Mouse (Mus musculus): ENCODE results near the gene Ankrd17. TPM values are rescaled to one million over a fixed set of nuclear protein-coding genes. Genes with fewer than 3 reads are reported as not detected.

Gene Ankrd17
- polyA plus RNA-seq, 2 experiments: 10.8 to 14.4 TPM

DNA sequence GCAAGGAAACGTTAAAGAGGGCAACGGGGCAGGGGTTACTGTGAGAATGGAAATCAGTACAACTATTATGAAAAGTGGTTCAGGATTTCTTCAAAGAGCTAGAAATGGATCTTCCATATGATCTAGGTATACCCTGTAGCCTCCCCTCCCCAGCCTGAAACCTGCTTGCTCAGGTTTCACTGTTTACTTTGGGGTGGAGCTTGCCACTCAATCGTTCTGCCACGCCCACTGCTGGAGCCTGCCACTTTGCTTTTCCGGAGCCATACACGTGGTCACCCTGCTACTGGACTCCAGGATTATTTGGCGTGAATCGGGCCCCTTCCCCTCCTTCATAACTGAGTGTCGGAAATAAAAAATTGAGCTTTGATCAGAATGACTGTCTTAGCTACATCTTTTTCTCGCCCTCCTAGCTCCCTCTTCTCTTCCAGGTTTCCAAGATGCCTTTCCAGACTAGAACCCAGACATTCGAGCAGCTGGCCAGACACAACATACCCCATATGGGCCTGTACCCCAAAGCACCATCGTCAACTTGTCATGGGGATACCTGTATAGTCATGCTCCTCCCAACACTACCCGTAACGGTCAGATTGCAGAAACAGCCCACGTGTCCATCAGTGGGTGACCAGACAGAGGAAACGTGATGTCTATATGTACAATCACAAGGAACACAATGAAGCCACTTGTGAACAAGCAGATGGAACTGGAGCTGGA lies 166.3 kb downstream of the Ankrd17 start:
- no peaks in the 10 kb centered on the region for H3K36me3 ChIP-seq (replicated peaks; ENCODE audit: control insufficient read depth, insufficient read depth, low read depth)
- no peak for ATAC-seq (ENCODE audit: insufficient read depth)
- H3K4me3 ChIP-seq (ENCODE audit: insufficient read depth in 1 of 2, low read depth in 2 of 2, low read length in 2 of 2): no peak overlapping the region
- no peak overlapping the region for H3K27ac ChIP-seq
- no peaks in the 10 kb centered on the region for H3K27me3 ChIP-seq (ENCODE audit: control insufficient read depth, insufficient read depth, low read length)
- no peak overlapping the region for H3K4me2 ChIP-seq (ENCODE audit: low read depth)
- no peak for DNase-seq (ENCODE audit: low read depth in 3 of 3, low spot score in 3 of 3)
- WGBS (ENCODE audit: insufficient replicate concordance): 41% methylated on average over 16 of the region's 16 CpGs
- H3K9ac ChIP-seq (replicated peaks): no peak overlapping the region
- H3K4me1 ChIP-seq (replicated peaks; ENCODE audit: control insufficient read depth in 2 of 2, insufficient read depth in 2 of 2, low read length in 1 of 2): no peaks in the 10 kb centered on the region; a peak in 1 of 4 replicates
- no peaks in the 10 kb centered on the region for H3K9me3 ChIP-seq (ENCODE audit: control insufficient read depth, low read length)
- TF ChIP-seq EP300 (IDR thresholded peaks at IDR 0.05; ENCODE audit: low read depth) (no peak), CTCF (IDR thresholded peaks at IDR 0.05; ENCODE audit: low read depth) (no peak)

DNA sequence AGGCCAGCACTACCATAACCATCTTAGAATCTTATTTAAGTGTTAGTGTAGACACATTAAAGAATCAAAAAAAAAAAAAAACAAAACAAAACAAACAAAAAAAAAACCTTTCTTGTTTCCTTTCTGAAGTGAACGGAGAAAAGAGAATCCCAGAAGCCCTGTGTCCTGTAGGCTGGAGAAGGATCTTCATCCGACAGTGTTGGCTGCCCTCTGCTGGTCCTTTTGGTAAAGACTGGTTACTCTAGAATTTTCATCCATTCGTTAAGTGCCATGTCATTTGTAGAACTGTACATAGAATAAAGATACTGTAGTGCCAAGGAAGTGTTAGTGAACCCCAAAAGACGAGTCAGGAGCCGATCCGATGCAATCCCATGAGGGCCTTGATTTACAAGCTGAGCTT lies 171.5 kb downstream of the Ankrd17 start:
- DNase-seq (ENCODE audit: low read depth in 3 of 3, low spot score in 3 of 3) (peak in 1 of 3 experiments; percentile 11), ATAC-seq (ENCODE audit: insufficient read depth) (no peak)
- no peak overlapping the region for H3K4me3 ChIP-seq (ENCODE audit: insufficient read depth in 1 of 2, low read depth in 2 of 2, low read length in 2 of 2)
- no peak overlapping the region for H3K4me2 ChIP-seq (ENCODE audit: low read depth)
- no peak overlapping the region for H3K27ac ChIP-seq
- H3K9me3 ChIP-seq (ENCODE audit: control insufficient read depth, low read length): no peaks in the 10 kb centered on the region
- 22% methylated on average over 6 of the region's 6 CpGs for WGBS (ENCODE audit: insufficient replicate concordance)
- no peak overlapping the region for H3K9ac ChIP-seq (replicated peaks)
- no peaks in the 10 kb centered on the region for H3K27me3 ChIP-seq (ENCODE audit: control insufficient read depth, insufficient read depth, low read length)
- H3K36me3 ChIP-seq (replicated peaks; ENCODE audit: control insufficient read depth, insufficient read depth, low read depth): no peaks in the 10 kb centered on the region
- H3K4me1 ChIP-seq (replicated peaks; ENCODE audit: control insufficient read depth in 2 of 2, insufficient read depth in 2 of 2, low read length in 1 of 2): no peaks in the 10 kb centered on the region
- no peak for TF ChIP-seq EP300 (IDR thresholded peaks at IDR 0.05; ENCODE audit: low read depth)
- peak; percentile 56 for TF ChIP-seq CTCF (IDR thresholded peaks at IDR 0.05; ENCODE audit: low read depth)

DNA sequence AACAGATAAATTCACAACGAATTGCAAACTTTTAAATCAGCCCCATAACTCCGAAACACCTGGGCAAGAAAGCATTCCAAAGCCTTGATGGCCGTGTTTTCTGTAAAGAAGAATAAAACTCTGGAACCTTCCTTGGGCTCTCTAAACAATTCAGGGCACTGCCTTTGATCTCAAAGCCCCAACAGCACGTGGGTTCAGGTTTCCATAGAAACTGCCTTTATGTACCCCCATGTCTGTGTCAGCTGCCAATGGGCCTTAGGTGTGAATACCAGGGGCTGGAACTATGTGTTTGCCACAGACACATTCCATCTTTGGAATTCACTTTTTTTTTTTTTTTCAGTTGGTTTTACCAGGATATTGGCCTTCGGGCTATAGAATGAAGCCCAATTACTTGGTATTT lies 183.6 kb downstream of the Ankrd17 start:
- ATAC-seq (ENCODE audit: insufficient read depth): no peak
- Histone ChIP-seq H3K9ac (replicated peaks) (no peak overlapping the region), H3K4me1 (replicated peaks; ENCODE audit: control insufficient read depth in 2 of 2, insufficient read depth in 2 of 2, low read length in 1 of 2) (no peaks in the 10 kb centered on the region), H3K9me3 (ENCODE audit: control insufficient read depth, low read length) (no peaks in the 10 kb centered on the region), H3K4me3 (ENCODE audit: insufficient read depth in 1 of 2, low read depth in 2 of 2, low read length in 2 of 2) (no peak overlapping the region), H3K27me3 (ENCODE audit: control insufficient read depth, insufficient read depth, low read length) (no peaks in the 10 kb centered on the region), H3K27ac (no peak overlapping the region), H3K4me2 (ENCODE audit: low read depth) (no peak overlapping the region), H3K36me3 (replicated peaks; ENCODE audit: control insufficient read depth, insufficient read depth, low read depth) (no peaks in the 10 kb centered on the region)
- TF ChIP-seq CTCF (IDR thresholded peaks at IDR 0.05; ENCODE audit: low read depth): no peak
- no peak for TF ChIP-seq EP300 (IDR thresholded peaks at IDR 0.05; ENCODE audit: low read depth)
- WGBS (ENCODE audit: insufficient replicate concordance): 48% methylated on average over 5 of the region's 5 CpGs
- DNase-seq (ENCODE audit: low read depth in 3 of 3, low spot score in 3 of 3): no peak

DNA sequence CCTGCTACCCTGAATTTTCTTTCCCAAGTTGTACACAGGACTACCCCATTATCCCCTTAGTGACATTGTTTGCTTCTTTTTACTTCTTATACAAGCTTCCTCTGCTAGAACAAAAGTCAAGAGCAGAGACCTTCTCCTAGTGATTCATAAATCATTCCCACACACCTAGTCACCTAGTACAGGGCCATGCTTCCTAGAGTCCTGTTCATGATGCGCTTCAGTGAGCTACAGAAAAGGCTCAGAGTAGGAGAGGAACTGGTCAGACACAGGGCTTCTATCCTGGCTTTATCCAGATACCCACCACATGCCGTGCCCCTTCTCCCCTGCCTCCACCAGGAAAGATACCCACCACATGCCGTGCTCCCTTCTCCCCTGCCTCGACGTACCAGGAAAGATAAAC lies 187.3 kb downstream of the Ankrd17 start:
- Histone ChIP-seq H3K27me3 (ENCODE audit: control insufficient read depth, insufficient read depth, low read length) (no peaks in the 10 kb centered on the region), H3K27ac (no peak overlapping the region), H3K4me3 (ENCODE audit: insufficient read depth in 1 of 2, low read depth in 2 of 2, low read length in 2 of 2) (no peak overlapping the region), H3K36me3 (replicated peaks; ENCODE audit: control insufficient read depth, insufficient read depth, low read depth) (no peaks in the 10 kb centered on the region), H3K9me3 (ENCODE audit: control insufficient read depth, low read length) (no peaks in the 10 kb centered on the region), H3K4me2 (ENCODE audit: low read depth) (no peak overlapping the region), H3K9ac (replicated peaks) (no peak overlapping the region), H3K4me1 (replicated peaks; ENCODE audit: control insufficient read depth in 2 of 2, insufficient read depth in 2 of 2, low read length in 1 of 2) (no peaks in the 10 kb centered on the region)
- no peak for ATAC-seq (ENCODE audit: insufficient read depth)
- TF ChIP-seq EP300 (IDR thresholded peaks at IDR 0.05; ENCODE audit: low read depth) (no peak), CTCF (IDR thresholded peaks at IDR 0.05; ENCODE audit: low read depth) (no peak)
- 66% methylated on average over 5 of the region's 5 CpGs for WGBS (ENCODE audit: insufficient replicate concordance)
- DNase-seq (ENCODE audit: low read depth in 3 of 3, low spot score in 3 of 3): no peak

DNA sequence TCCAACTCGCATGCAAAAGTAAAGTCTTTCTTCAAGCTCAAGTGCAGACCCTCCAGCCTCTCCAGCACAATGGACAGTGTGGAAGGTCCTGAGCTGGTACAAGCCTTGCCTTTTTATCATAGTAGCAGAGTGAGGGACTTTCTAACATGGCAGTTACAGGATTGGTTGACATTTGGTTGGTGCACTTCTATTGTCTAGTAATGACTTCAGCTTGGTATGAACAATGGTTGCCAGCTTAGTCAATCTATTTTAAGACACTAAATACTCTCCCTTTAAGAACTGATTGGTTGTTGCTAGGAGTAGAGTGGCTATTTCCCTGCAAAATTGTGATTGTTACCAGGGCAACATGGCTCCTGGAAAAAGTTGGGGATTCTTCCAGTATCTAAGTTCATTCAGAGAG lies 188.3 kb downstream of the Ankrd17 start:
- no peak for TF ChIP-seq EP300 (IDR thresholded peaks at IDR 0.05; ENCODE audit: low read depth)
- TF ChIP-seq CTCF (IDR thresholded peaks at IDR 0.05; ENCODE audit: low read depth): no peak

More for the DNA sequence above, 188.3 kb downstream of the Ankrd17 start:
- Histone ChIP-seq H3K9me3 (ENCODE audit: control insufficient read depth, low read length) (no peaks in the 10 kb centered on the region), H3K4me2 (ENCODE audit: low read depth) (no peak overlapping the region), H3K36me3 (replicated peaks; ENCODE audit: control insufficient read depth, insufficient read depth, low read depth) (no peaks in the 10 kb centered on the region), H3K9ac (replicated peaks) (no peak overlapping the region), H3K27ac (no peak overlapping the region), H3K27me3 (ENCODE audit: control insufficient read depth, insufficient read depth, low read length) (no peaks in the 10 kb centered on the region), H3K4me1 (replicated peaks; ENCODE audit: control insufficient read depth in 2 of 2, insufficient read depth in 2 of 2, low read length in 1 of 2) (no peaks in the 10 kb centered on the region), H3K4me3 (ENCODE audit: insufficient read depth in 1 of 2, low read depth in 2 of 2, low read length in 2 of 2) (no peak overlapping the region)
- WGBS (ENCODE audit: insufficient replicate concordance): 77% methylated on average over 1 of the region's 1 CpGs
- ATAC-seq (ENCODE audit: insufficient read depth) (no peak), DNase-seq (ENCODE audit: low read depth in 3 of 3, low spot score in 3 of 3) (no peak)

Other genes starting within 250 kb of the Ankrd17 start
- gene Cox18, start 142.6 kb downstream of the Ankrd17 start, polyA plus RNA-seq (2012; rRNA removed): 6.9 and 7.0 TPM in 2 replicates
- gene Cox18, start 142.6 kb downstream of the Ankrd17 start, polyA plus RNA-seq (2014; fragmentation: Nextera tagmentation; extraction: Ambion mirVana): 11.9 TPM in 2 replicates
- gene Gm9958, start 627 bp upstream of the Ankrd17 start, polyA plus RNA-seq (2012; rRNA removed): 1.2 and 1.6 TPM in 2 replicates
- gene Gm9958, start 627 bp upstream of the Ankrd17 start, polyA plus RNA-seq (2014; fragmentation: Nextera tagmentation; extraction: Ambion mirVana): 1.7 and 2.0 TPM in 2 replicates
- 9,059 and 10,825 TPM in 2 replicates for gene Alb, start 94.3 kb upstream of the Ankrd17 start, polyA plus RNA-seq (2012; rRNA removed)
- 3,181 and 3,484 TPM in 2 replicates for gene Alb, start 94.3 kb upstream of the Ankrd17 start, polyA plus RNA-seq (2014; fragmentation: Nextera tagmentation; extraction: Ambion mirVana)
- gene Afp, start 124.2 kb upstream of the Ankrd17 start, polyA plus RNA-seq (2012; rRNA removed): 4,562 and 11,484 TPM in 2 replicates
- gene Afp, start 124.2 kb upstream of the Ankrd17 start, polyA plus RNA-seq (2014; fragmentation: Nextera tagmentation; extraction: Ambion mirVana): 8,021 and 8,530 TPM in 2 replicates
- 8.9 and 11.1 TPM in 2 replicates for gene Afm, start 152.4 kb upstream of the Ankrd17 start, polyA plus RNA-seq (2012; rRNA removed)
- gene Afm, start 152.4 kb upstream of the Ankrd17 start, polyA plus RNA-seq (2014; fragmentation: Nextera tagmentation; extraction: Ambion mirVana): 16.8 and 19.0 TPM in 2 replicates
- 0.79 and 0.85 TPM in 2 replicates for gene 5830473C10Rik, start 194.5 kb upstream of the Ankrd17 start, polyA plus RNA-seq (2012; rRNA removed)
- 0.53 and 0.72 TPM in 2 replicates for gene 5830473C10Rik, start 194.5 kb upstream of the Ankrd17 start, polyA plus RNA-seq (2014; fragmentation: Nextera tagmentation; extraction: Ambion mirVana)